Mouse (Mus musculus) lung, postnatal 0 days (tissue): ENCODE measurements at regions not wholly inside any gene's neighbourhood (a gene's known extent, or its start where the extent isn't known, plus 50 kb on each side); places are given as distances from the start of the nearest gene placed in this dataset.
"Not testable (repeated sequence)": the region's sequence is repeated elsewhere in the genome, so short reads cannot be mapped to it uniquely, and the experiment has no call there.

Source experiments
- ATAC-seq: fragments of 200-750 bp; cut with Nextera tagmentation; 2 replicates; pipeline ENCODE4 v1.8.0; 2017; ENCODE audit warnings: moderate library complexity
- DNase-seq: peaks from one replicate; pipeline ENCODE4 v3.0.0-alpha.2; 2016; ENCODE audit warnings: low spot score
- H3K27ac ChIP-seq: fragments of 300-500 bp; sonication (generic); 2 replicates; pipeline ENCODE4 v1.5.1; 2014; ENCODE audit warnings: antibody characterized with exemption, mild to moderate bottlenecking, low read length, mixed read lengths
- H3K27me3 ChIP-seq: fragments of 300-500 bp; sonication (generic); replicated peaks from 2 replicates; pipeline ENCODE4 v1.6.1; 2014; ENCODE audit warnings: low read length, mixed read lengths; ENCODE audit not compliant: insufficient read depth
- H3K36me3 ChIP-seq: fragments of 300-500 bp; sonication (generic); 2 replicates; pipeline ENCODE4 v1.6.1; 2014; ENCODE audit warnings: low read length, mixed read lengths; ENCODE audit not compliant: insufficient read depth
- H3K4me1 ChIP-seq: fragments of 300-500 bp; sonication (generic); 2 replicates; pipeline ENCODE4 v1.6.1; 2014; ENCODE audit warnings: antibody characterized with exemption, low read depth, low read length, mixed read lengths; ENCODE audit not compliant: insufficient read depth
- H3K4me2 ChIP-seq: fragments of 300-500 bp; sonication (generic); replicated peaks from 2 replicates; pipeline ENCODE4 v1.6.1; 2014; ENCODE audit warnings: low read depth, mild to moderate bottlenecking, low read length, moderate library complexity, mixed read lengths
- H3K4me3 ChIP-seq: fragments of 300-500 bp; sonication (generic); 2 replicates; pipeline ENCODE4 v1.5.1; 2014; ENCODE audit warnings: low read depth, low read length
- H3K9ac ChIP-seq: fragments of 300-500 bp; sonication (generic); replicated peaks from 2 replicates; pipeline ENCODE4 v1.6.1; 2014; ENCODE audit warnings: low read depth, mild to moderate bottlenecking
- H3K9me3 ChIP-seq: fragments of 300-500 bp; sonication (generic); 2 replicates; pipeline ENCODE4 v1.6.1; 2016; ENCODE audit warnings: low read length, mixed read lengths
- CTCF ChIP-seq: IDR thresholded peaks from 2 replicates; pipeline ENCODE4 v1.5.1; 2016; ENCODE audit warnings: antibody characterized with exemption, mild to moderate bottlenecking
- EP300 ChIP-seq: IDR thresholded peaks from 2 replicates; pipeline ENCODE4 v1.6.1; 2016; ENCODE audit warnings: antibody characterized with exemption, mild to moderate bottlenecking, control low read depth
- WGBS: fragments of 180-500 bp; shearing (Covaris S2); extraction: QIAGEN DNeasy Blood & Tissue Kit; methylation state at CpG from one replicate; pipeline ENCODE4 v1.1.7; 2014; 5-methylcytosine and 5-hydroxymethylcytosine counted together

DNA sequence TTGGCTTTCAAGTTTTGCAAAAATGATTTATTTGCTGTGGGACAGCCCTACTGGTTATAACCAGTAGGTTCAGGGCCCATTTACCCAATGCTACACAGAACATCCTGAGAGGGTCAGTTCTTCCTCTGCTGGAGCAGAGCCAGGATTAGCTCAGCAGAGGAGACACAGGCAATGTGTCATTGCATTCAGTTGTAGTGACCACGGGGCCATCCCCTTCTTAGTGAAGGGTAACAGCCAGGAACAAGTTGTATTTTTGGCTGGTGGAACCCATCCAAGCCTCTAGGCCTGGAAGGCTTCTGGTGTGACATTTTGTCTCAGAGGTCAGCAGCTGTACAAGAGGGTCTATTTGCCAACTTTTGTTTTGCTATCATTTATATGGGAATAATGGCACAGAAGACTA, 120.6 kb upstream of the Dlgap1 start:
- ATAC-seq (no peak), DNase-seq (no peak)
- H3K9me3 ChIP-seq: no peaks in the 10 kb centered on the region
- H3K27me3 ChIP-seq: no peaks in the 10 kb centered on the region
- no peaks in the 10 kb centered on the region for H3K36me3 ChIP-seq
- H3K4me1 ChIP-seq: no peaks in the 10 kb centered on the region
- no peak overlapping the region for H3K4me2 ChIP-seq
- H3K27ac ChIP-seq: no peak overlapping the region
- WGBS: 38% methylated on average over 1 of the region's 1 CpGs
- no peak for TF ChIP-seq EP300
- no peak for TF ChIP-seq CTCF
- no peak overlapping the region for H3K9ac ChIP-seq
- no peak overlapping the region for H3K4me3 ChIP-seq

DNA sequence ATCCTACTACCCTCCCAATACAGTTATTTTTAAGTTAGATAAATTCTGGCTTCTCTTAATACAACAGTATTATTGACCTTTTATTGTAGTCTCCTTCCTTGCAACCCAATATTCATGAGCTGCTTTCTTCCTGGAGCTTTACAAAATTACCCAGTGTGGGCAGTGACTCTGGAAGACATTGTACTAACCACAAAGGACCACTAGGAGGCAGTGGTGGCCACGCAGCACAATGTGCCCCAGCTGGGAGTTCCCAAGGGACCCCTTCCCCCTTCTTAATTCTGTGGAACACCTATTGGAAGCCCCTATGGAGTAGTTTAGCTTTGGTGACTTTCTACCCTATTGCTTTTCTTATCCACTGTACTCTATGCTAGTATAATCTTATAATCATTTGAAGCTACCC, 118.8 kb upstream of the Dlgap1 start:
- TF ChIP-seq CTCF (no peak), EP300 (no peak)
- Histone ChIP-seq H3K9ac (no peak overlapping the region), H3K36me3 (no peaks in the 10 kb centered on the region), H3K4me3 (no peak overlapping the region), H3K4me2 (no peak overlapping the region), H3K4me1 (no peaks in the 10 kb centered on the region), H3K9me3 (no peaks in the 10 kb centered on the region), H3K27ac (no peak overlapping the region), H3K27me3 (no peaks in the 10 kb centered on the region)
- DNase-seq (no peak), ATAC-seq (no peak)
- 12% methylated on average over 1 of the region's 1 CpGs for WGBS

DNA sequence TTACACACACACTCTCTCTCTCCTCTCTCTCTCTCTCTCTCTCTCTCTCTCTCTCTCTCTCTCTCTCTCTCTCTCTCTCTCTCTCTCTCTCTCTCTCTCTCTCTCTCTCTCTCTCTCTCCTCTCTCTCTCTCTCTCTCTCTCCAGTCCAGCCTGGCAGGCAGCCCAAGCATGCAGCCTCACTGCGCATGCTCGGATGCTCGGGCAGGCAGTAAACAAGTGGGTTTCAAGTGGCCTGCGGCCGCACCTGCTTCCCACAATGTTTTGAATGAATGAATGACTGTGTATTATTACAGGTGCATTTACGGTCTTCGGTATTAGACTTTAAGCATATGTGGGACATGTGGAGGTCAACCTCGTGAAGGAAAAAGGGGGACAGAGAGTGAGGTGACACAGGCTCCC, 88.9 kb upstream of the Dlgap1 start:
- H3K4me2 ChIP-seq, H3K27ac ChIP-seq, H3K9ac ChIP-seq, DNase-seq, H3K4me3 ChIP-seq, ATAC-seq, H3K36me3 ChIP-seq, H3K4me1 ChIP-seq, H3K9me3 ChIP-seq, H3K27me3 ChIP-seq: not testable (repeated sequence)
- WGBS: 86% methylated on average over 8 of the region's 8 CpGs

DNA sequence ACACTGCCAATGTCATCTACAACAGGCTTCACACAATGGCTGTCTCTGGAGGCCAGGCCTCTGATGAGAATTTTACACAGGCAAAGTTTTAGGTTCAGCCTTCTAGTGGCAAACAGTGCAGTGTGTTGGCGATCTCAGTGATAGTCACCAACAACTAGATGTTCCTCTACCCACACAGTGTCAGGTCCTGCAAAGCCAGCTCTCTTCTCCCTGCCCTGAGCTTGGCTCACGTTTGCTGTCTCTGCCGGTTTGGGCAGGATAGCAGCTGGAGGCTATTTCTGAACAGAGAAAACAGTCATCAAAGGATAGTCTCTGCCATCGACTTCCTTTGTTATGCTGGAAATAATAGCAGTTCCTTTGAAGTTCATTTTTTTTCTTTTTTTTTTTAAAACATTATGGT, 74.9 kb upstream of the Dlgap1 start:
- H3K27ac ChIP-seq: no peak overlapping the region
- H3K4me2 ChIP-seq: no peak overlapping the region
- no peaks in the 10 kb centered on the region for H3K27me3 ChIP-seq
- no peaks in the 10 kb centered on the region for H3K9me3 ChIP-seq
- DNase-seq (no peak), ATAC-seq (no peak)
- no peak overlapping the region for H3K9ac ChIP-seq
- H3K4me1 ChIP-seq: no peaks in the 10 kb centered on the region
- TF ChIP-seq EP300 (no peak), CTCF (no peak)
- 36% methylated on average over 4 of the region's 4 CpGs for WGBS
- no peak overlapping the region for H3K4me3 ChIP-seq
- H3K36me3 ChIP-seq: no peaks in the 10 kb centered on the region
